Mouse (Mus musculus) lung, postnatal 0 days (tissue): ENCODE measurements around the gene Serac1. TPM values are rescaled to one million over a fixed set of nuclear protein-coding genes. Genes with fewer than 3 reads are reported as not detected.
A peak's percentile ranks its signal among the peaks of the same experiment; 100 is the strongest.

ENCODE experiments used
- ATAC-seq: fragments of 200-750 bp; cut with Nextera tagmentation; 2 replicates; pipeline ENCODE4 v1.8.0; 2017; ENCODE audit warnings: moderate library complexity
- DNase-seq: peaks from one replicate; pipeline ENCODE4 v3.0.0-alpha.2; 2016; ENCODE audit warnings: low spot score
- H3K27ac ChIP-seq: fragments of 300-500 bp; sonication (generic); 2 replicates; pipeline ENCODE4 v1.5.1; 2014; ENCODE audit warnings: antibody characterized with exemption, mild to moderate bottlenecking, low read length, mixed read lengths
- H3K27me3 ChIP-seq: fragments of 300-500 bp; sonication (generic); replicated peaks from 2 replicates; pipeline ENCODE4 v1.6.1; 2014; ENCODE audit warnings: low read length, mixed read lengths; ENCODE audit not compliant: insufficient read depth
- H3K36me3 ChIP-seq: fragments of 300-500 bp; sonication (generic); 2 replicates; pipeline ENCODE4 v1.6.1; 2014; ENCODE audit warnings: low read length, mixed read lengths; ENCODE audit not compliant: insufficient read depth
- H3K4me1 ChIP-seq: fragments of 300-500 bp; sonication (generic); 2 replicates; pipeline ENCODE4 v1.6.1; 2014; ENCODE audit warnings: antibody characterized with exemption, low read depth, low read length, mixed read lengths; ENCODE audit not compliant: insufficient read depth
- H3K4me2 ChIP-seq: fragments of 300-500 bp; sonication (generic); replicated peaks from 2 replicates; pipeline ENCODE4 v1.6.1; 2014; ENCODE audit warnings: low read depth, mild to moderate bottlenecking, low read length, moderate library complexity, mixed read lengths
- H3K4me3 ChIP-seq: fragments of 300-500 bp; sonication (generic); 2 replicates; pipeline ENCODE4 v1.5.1; 2014; ENCODE audit warnings: low read depth, low read length
- H3K9ac ChIP-seq: fragments of 300-500 bp; sonication (generic); replicated peaks from 2 replicates; pipeline ENCODE4 v1.6.1; 2014; ENCODE audit warnings: low read depth, mild to moderate bottlenecking
- H3K9me3 ChIP-seq: fragments of 300-500 bp; sonication (generic); 2 replicates; pipeline ENCODE4 v1.6.1; 2016; ENCODE audit warnings: low read length, mixed read lengths
- CTCF ChIP-seq: IDR thresholded peaks from 2 replicates; pipeline ENCODE4 v1.5.1; 2016; ENCODE audit warnings: antibody characterized with exemption, mild to moderate bottlenecking
- EP300 ChIP-seq: IDR thresholded peaks from 2 replicates; pipeline ENCODE4 v1.6.1; 2016; ENCODE audit warnings: antibody characterized with exemption, mild to moderate bottlenecking, control low read depth
- WGBS: fragments of 180-500 bp; shearing (Covaris S2); extraction: QIAGEN DNeasy Blood & Tissue Kit; methylation state at CpG from one replicate; pipeline ENCODE4 v1.1.7; 2014; 5-methylcytosine and 5-hydroxymethylcytosine counted together
- polyA plus RNA-seq: library from polyadenylated mRNA; unstranded; fragments of >200 nt; fragmentation: Nextera tagmentation; extraction: Ambion mirVana; gene quantifications from 2 replicates; pipeline ENCODE4 v1.2.1, GENCODE M21; 2015

Serac1 gene
- polyA plus RNA-seq, 1 experiment from 2014 or later: 2.5 TPM

DNA sequence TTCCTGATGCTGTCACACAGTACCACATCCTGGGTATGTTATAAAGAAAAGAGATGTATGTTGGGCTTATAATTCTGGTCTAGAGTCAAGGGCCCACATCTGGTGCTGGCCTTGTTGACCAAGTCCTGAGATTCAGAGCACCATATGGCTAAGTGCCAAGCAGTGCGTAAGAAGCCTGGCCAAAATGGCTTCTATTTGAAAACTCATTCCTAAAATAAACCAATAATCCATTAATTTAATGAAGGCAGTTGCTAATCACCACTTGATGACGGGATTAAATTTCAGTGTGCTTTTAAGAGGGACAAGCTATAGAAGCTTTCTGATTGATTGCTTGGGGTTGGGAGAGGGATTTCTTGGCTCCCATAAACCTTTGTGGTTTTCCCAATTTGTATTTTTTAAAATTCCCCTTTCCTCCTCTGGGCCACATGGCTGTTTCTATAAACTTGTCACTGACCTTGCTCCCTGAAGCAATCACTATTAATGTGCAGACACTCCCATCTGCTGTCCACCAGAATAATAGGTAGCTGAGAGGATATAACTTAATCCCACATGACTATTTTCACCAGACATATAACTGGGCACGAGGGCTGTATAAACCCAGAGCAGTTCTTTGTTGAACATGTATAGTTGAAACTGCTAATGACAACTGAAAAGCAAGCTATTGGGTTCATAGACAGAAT is 85.8 kb downstream of the Serac1 start:
- Histone ChIP-seq H3K4me1 (no peaks in the 10 kb centered on the region; the same call in 1 of the 2 replicates), H3K4me3 (no peak overlapping the region), H3K9ac (no peak overlapping the region), H3K4me2 (no peak overlapping the region), H3K27me3 (no peaks in the 10 kb centered on the region), H3K36me3 (no peaks in the 10 kb centered on the region), H3K27ac (no peak overlapping the region), H3K9me3 (no peaks in the 10 kb centered on the region)
- DNase-seq (peak; percentile 12), ATAC-seq (no peak)
- 61% methylated on average over 3 of the region's 3 CpGs for WGBS
- TF ChIP-seq CTCF (peak; percentile 35; the same call in 1 of the 2 replicates), EP300 (no peak)

DNA sequence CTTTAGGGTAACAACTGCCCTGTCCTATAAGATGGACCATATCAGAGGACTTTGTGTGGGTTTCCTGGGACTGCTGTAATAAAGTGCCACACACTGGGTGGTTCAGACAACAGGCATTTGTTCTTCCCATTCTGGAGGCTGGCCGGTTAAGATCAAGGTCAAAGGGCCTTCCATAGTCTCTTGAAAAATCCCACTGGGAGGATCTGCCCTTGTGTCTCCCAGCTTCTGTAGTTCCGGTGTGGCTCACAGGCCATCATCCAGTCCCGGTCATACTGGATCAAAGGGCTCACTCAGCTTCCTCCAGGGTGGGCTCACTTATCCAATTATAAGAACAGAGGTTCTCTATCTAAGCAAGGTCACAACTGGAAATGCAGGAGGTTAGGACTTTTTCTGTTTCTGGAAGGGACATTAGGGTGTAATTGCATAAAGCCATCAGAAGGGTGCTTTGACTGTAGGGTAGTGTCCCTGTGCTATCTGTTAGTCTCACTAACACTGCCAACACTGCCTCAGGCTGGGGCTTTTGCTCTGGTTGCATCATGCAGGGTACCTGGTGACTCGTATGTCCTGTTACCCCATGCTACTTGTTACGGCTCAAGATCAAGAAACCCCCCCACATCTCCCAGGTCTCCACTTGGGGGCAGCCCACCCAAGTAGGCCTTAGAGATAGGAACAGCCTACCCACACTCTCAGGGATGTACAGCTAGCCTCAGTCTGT is 86.5 kb downstream of the Serac1 start:
- no peak overlapping the region for H3K9ac ChIP-seq
- H3K4me3 ChIP-seq: no peak overlapping the region
- H3K27ac ChIP-seq: no peak overlapping the region
- ATAC-seq: no peak
- H3K9me3 ChIP-seq: no peaks in the 10 kb centered on the region
- H3K36me3 ChIP-seq: no peaks in the 10 kb centered on the region
- DNase-seq: no peak
- TF ChIP-seq EP300 (no peak), CTCF (0 out of 2 replicates have a peak, but pooled peaks have one; percentile 1)
- H3K4me1 ChIP-seq: no peaks in the 10 kb centered on the region; the same call in 1 of the 2 replicates
- 82% methylated on average over 5 of the region's 5 CpGs for WGBS
- no peak overlapping the region for H3K4me2 ChIP-seq
- no peaks in the 10 kb centered on the region for H3K27me3 ChIP-seq

Other genes with a start within 250 kb of the Serac1 start
- 26.3 and 26.9 TPM in 2 replicates for gene Snx9, start 238.4 kb downstream of the Serac1 start, polyA plus RNA-seq
- 1.8 and 2.1 TPM in 2 replicates for gene Synj2, start 138.5 kb downstream of the Serac1 start, polyA plus RNA-seq
- gene Gtf2h5, start within 50 bp of the Serac1 start, polyA plus RNA-seq: 135 and 139 TPM in 2 replicates
- gene Tulp4, start 26.7 kb upstream of the Serac1 start, polyA plus RNA-seq: 34.4 and 35.4 TPM in 2 replicates
- 15.0 and 16.1 TPM in 2 replicates for gene Tmem181a, start 177.1 kb upstream of the Serac1 start, polyA plus RNA-seq
- 6.4 and 7.0 TPM in 2 replicates for gene Dynlt1a, start 237.8 kb upstream of the Serac1 start, polyA plus RNA-seq